Mouse (Mus musculus): Measurements from ENCODE around the gene Ganab.

DNA sequence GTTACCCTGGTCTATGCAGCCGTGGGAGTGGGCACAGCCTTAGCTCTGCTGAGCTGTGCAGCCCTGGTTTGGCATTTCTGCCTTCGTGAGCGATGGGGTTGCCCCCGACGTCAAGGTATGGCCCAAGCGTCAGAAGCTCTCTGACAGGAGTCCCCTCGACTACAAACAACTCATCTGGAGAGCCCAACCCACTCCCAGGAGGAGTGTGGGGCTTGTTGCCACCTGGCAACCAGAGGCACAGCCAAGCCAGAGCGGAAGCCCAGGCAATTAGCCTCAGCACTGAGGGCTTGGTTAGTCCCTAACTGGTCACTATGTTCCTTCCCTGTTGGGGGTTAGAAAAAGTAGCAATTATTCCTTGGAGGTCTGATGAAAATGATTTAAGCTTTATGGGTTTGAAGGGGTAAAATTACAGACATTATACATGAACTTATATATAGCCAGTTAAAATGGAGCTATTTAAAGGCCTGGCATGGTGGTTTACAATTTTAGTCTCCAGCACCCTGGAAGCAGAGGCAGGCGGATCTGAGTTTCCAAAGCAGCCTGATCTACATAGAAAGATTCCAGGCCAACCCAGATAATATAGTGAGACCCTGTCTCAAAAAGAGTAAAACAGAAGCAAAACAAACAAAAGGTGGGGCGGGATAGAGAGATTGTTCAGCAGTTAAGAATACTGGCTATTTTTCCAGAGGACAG, 45.5 kb upstream of the Ganab start:
- TF ChIP-seq CTCF (IDR thresholded peaks at IDR 0.05; ENCODE audit: low read depth) = no peak
- no peak for TF ChIP-seq EP300 (IDR thresholded peaks at IDR 0.05; ENCODE audit: low read depth)
